Mouse (Mus musculus): ENCODE results near the gene Zfp667.

DNA sequence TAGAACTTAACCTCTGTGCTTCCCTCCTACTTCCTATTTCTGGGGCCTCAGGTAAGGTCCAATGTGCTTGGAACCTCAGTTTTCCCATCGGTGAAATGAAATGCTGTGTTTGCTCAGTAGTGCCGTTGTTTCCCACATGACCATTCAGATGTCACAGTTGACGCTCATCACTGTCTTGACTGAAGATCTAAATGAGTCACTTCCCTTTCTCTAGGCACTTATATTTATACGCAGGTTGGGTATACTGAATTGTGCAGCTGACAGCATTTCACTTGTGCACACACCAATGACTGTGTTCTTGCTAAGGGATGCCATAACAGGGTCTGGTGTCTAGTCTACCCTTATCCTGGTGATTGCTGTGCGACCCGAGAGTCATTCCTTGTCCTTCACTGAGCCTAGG lies 1.0 kb upstream of the Zfp667 start:
- TF ChIP-seq CTCF (IDR thresholded peaks at IDR 0.05; ENCODE audit: borderline replicate concordance, insufficient read depth, low read depth, low read length) (no peak), POLR2A (IDR thresholded peaks at IDR 0.05; ENCODE audit: borderline replicate concordance, insufficient read depth, low read length) (no peak)

Data from cerebellum, adult 2 months (tissue).